Mouse (Mus musculus) thymus, postnatal 10 days (tissue): ENCODE measurements around the gene Pdha1.

Experiments
- DNase-seq, 2 experiments: peaks; one replicate each; pipeline ENCODE4 v3.0.0; 2021; ENCODE audit warnings: low spot score in 2 of 2

Pdha1 gene

GRCm38 (mm10) chrX:160137861-160138717 lies at the start of gene Pdha1:
Pdha1 (minus strand) TSS chrX:160138413.
- peak; percentile 71 to 79 for DNase-seq

GRCm38 (mm10) chrX:160179032-160179431 lies 40.8 kb upstream of the Pdha1 start:
- no peak for DNase-seq

- DNase-seq: peak; percentile 21 to 55
Observed at GRCm38 (mm10) chrX:160170150-160170549, 31.9 kb upstream of the Pdha1 start.

GRCm38 (mm10) chrX:160166246-160166985 lies 28.2 kb upstream of the Pdha1 start:
- DNase-seq: no peak

GRCm38 (mm10) chrX:160164259-160164658 lies 26.0 kb upstream of the Pdha1 start:
- DNase-seq: no peak

- no peak for DNase-seq
Observed at GRCm38 (mm10) chrX:160153147-160153815, 15.1 kb upstream of the Pdha1 start.

GRCm38 (mm10) chrX:160148859-160149258 lies 10.6 kb upstream of the Pdha1 start:
- DNase-seq: no peak

- DNase-seq: no peak
Observed at GRCm38 (mm10) chrX:160147406-160147805, 9.2 kb upstream of the Pdha1 start.

- DNase-seq: no peak
Observed at GRCm38 (mm10) chrX:160146806-160147205, 8.6 kb upstream of the Pdha1 start.

- peak in 1 of 2 experiments; percentile 5 for DNase-seq
Observed at GRCm38 (mm10) chrX:160137177-160137860, 894 bp downstream of the Pdha1 start.

- DNase-seq: peak; percentile 17 to 39
Observed at GRCm38 (mm10) chrX:160136153-160136552, 2.1 kb downstream of the Pdha1 start.

- no peak for DNase-seq
Observed at GRCm38 (mm10) chrX:160135719-160136118, 2.5 kb downstream of the Pdha1 start.

GRCm38 (mm10) chrX:160134136-160134843 lies 3.9 kb downstream of the Pdha1 start:
- no peak for DNase-seq

- DNase-seq: peak; percentile 15 to 55
Observed at GRCm38 (mm10) chrX:160116658-160117057, 21.6 kb downstream of the Pdha1 start.

GRCm38 (mm10) chrX:160116074-160116473 lies 22.1 kb downstream of the Pdha1 start:
- no peak for DNase-seq

- DNase-seq: no peak
Observed at GRCm38 (mm10) chrX:160113777-160114176, 24.4 kb downstream of the Pdha1 start.

GRCm38 (mm10) chrX:160107817-160108216 lies 30.4 kb downstream of the Pdha1 start:
- DNase-seq: no peak

GRCm38 (mm10) chrX:160091973-160092372 lies 46.2 kb downstream of the Pdha1 start:
- DNase-seq: no peak
